Mouse (Mus musculus) heart, adult 2 months (tissue): ENCODE measurements around the gene Ephx1. TPM values are rescaled to one million over a fixed set of nuclear protein-coding genes. Genes with fewer than 3 reads are reported as not detected.
A peak's percentile ranks its signal among the peaks of the same experiment; 100 is the strongest.

Experiments used
- DNase-seq, 2 experiments: peaks; one replicate each; pipeline ENCODE4 v3.0.0; 2021
- H3K27ac ChIP-seq: fragments of 200-600 bp; 2 replicates; pipeline ENCODE4 v1.8.1; 2022
- H3K27me3 ChIP-seq: fragments of 200-500 bp; 2 replicates; pipeline ENCODE4 v1.6.1; 2012; ENCODE audit warnings: mild to moderate bottlenecking, low read length, inconsistent platforms, mixed read lengths; ENCODE audit not compliant: control insufficient read depth, insufficient read depth
- H3K36me3 ChIP-seq: fragments of 200-500 bp; 2 replicates; pipeline ENCODE4 v1.6.1; 2012; ENCODE audit warnings: low read length, inconsistent platforms; ENCODE audit not compliant: control insufficient read depth, insufficient read depth
- H3K4me1 ChIP-seq: fragments of 200-500 bp; 2 replicates; pipeline ENCODE4 v1.6.1; 2011; ENCODE audit warnings: low read length; ENCODE audit not compliant: control insufficient read depth, insufficient read depth
- H3K4me3 ChIP-seq: fragments of 200-600 bp; 2 replicates; pipeline ENCODE4 v1.8.1; 2022
- H3K79me2 ChIP-seq: fragments of 200-500 bp; replicated peaks from 2 replicates; pipeline ENCODE4 v1.6.1; 2012; ENCODE audit warnings: mild to moderate bottlenecking, inconsistent platforms, low read length, moderate library complexity, mixed read lengths; ENCODE audit not compliant: control insufficient read depth, insufficient read depth
- H3K9ac ChIP-seq: fragments of 200-500 bp; 2 replicates; pipeline ENCODE4 v1.6.1; 2012; ENCODE audit warnings: low read depth, mild to moderate bottlenecking, control low read depth, inconsistent platforms, low read length, mixed read lengths
- CTCF ChIP-seq: fragments of 200-600 bp; IDR thresholded peaks from 2 replicates; pipeline ENCODE4 v1.8.1; 2022; ENCODE audit warnings: antibody characterized with exemption, mild to moderate bottlenecking, moderate library complexity
- EP300 ChIP-seq: fragments of 200-500 bp; IDR thresholded peaks from 2 replicates; pipeline ENCODE4 v1.6.1; 2011; ENCODE audit warnings: low read depth, low read length, control low read depth; ENCODE audit not compliant: insufficient read depth
- POLR2A ChIP-seq: fragments of 200-500 bp; IDR thresholded peaks from 2 replicates; pipeline ENCODE4 v1.6.1; 2011; ENCODE audit warnings: mild to moderate bottlenecking, low read depth, low read length, control low read depth; ENCODE audit not compliant: insufficient read depth
- WGBS: fragments of 180-500 bp; shearing (Covaris S2); methylation state at CpG from one replicate; pipeline ENCODE4 v1.1.7; 2018; 5-methylcytosine and 5-hydroxymethylcytosine counted together
- intact Hi-C: fragments of 180-260 bp; cut with DNase I; formaldehyde crosslinking; loops from one replicate; pipeline ENCODE4 v1.15.1; 2025
- polyA plus RNA-seq: library from polyadenylated mRNA; depleted of rRNA; stranded (reverse); fragments of >200 nt; gene quantifications from 2 replicates; pipeline ENCODE4 v1.2.3, GENCODE M21; 2012
- total RNA-seq, 2 experiments: library from RNA; stranded (reverse); gene quantifications; 2 replicates each; pipeline ENCODE4 v1.2.3; 2021

Gene Ephx1
- total and polyA plus RNA-seq, 3 experiments, result 29.8 to 41.1 (median 40.4) TPM

DNA sequence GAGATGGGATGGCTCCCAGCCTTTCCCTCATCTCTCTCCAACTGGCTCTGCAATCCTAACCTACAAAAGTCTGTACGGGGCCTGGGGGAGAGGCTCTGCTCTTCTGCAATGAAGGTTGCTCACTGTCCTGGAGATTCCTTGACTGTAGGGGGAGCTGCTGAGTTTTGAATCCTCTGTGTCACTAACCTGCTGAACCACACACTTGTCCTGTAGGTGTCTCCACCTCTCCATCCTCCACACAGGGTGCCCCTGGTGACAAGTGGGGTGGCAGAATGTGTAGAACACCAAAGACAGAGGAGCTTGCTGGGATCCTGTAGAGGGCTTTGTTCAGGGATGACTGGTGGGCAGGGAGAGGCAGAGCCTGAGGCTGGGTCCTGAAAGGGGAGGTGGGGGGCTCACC lies 1.6 kb upstream of the Ephx1 start:
- 0 out of 2 replicates have a peak, but pooled peaks cover 1% of the 10 kb centered on the region for H3K27me3 ChIP-seq
- intact Hi-C loops, result no loop called here
- no peaks in the 10 kb centered on the region for H3K79me2 ChIP-seq
- no peaks in the 10 kb centered on the region for H3K36me3 ChIP-seq
- H3K4me3 ChIP-seq, result no peak overlapping the region
- H3K27ac ChIP-seq, result no peak overlapping the region
- 5% methylated on average over 1 of the region's 1 CpGs for WGBS
- no peaks in the 10 kb centered on the region for H3K4me1 ChIP-seq
- TF ChIP-seq EP300 (no peak), CTCF (peak; percentile 84), POLR2A (no peak)
- no peak overlapping the region for H3K9ac ChIP-seq
- DNase-seq, result peak; percentile 40 to 55

DNA sequence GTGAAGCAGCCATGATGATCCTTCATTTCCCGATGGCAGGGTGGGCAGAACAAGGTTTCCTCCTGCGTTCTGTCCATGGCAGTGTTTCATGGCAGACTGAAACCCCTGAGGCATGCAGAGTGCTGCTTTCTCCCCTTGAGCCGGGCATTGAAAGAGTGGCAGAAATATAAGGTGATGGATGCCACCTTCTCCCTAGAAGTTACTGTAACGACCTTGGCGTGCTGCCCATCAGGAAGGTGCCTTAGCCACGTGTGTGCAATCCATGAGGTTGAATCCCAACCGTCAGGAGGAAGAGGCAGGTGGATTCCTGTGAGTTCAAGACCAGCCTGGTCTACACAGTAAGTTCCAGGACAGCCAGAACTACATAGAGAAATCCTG lies 773 bp upstream of the Ephx1 start:
- H3K4me1 ChIP-seq, result no peaks in the 10 kb centered on the region
- TF ChIP-seq EP300 (no peak), CTCF (no peak), POLR2A (no peak)
- H3K79me2 ChIP-seq, result no peaks in the 10 kb centered on the region
- intact Hi-C loops, result loop anchor here (2.0 kb wide), 2 partner anchors 15 to 17 kb away; no protein-coding TSS in a partner anchor
- H3K9ac ChIP-seq, result no peak overlapping the region
- H3K27me3 ChIP-seq, result 0 out of 2 replicates have a peak, but pooled peaks cover 1% of the 10 kb centered on the region
- H3K36me3 ChIP-seq, result no peaks in the 10 kb centered on the region
- H3K27ac ChIP-seq, result no peak overlapping the region
- no peak overlapping the region for H3K4me3 ChIP-seq
- 64% methylated on average over 7 of the region's 7 CpGs for whole genome bisulfite sequencing
- DNase-seq, result no peak

DNA sequence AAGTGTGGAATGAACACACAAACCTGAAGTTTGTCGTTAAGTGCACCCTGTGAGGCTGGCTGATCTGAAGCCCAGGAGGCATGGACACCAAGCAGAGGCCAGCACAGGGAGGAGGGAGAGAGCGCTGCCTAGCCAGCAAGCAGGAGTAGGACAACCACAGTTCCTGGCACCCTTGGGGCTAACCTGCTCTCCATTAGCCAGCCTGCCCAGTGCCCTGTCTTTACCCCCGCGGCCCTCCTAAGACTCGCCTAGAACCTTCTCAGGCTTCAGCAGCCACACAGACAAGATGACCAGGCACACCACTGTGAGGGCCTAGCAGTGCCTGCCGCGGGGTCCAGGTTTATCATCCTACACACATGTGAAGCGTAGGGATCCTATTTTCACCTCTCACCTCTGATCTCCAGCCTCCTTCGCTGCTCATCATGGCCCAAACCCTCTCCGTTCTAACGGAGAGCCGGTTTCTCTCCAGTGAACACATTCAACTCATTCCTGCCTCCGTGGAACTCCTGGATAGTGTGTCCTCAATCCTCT lies 2.7 kb downstream of the Ephx1 start:
- DNase-seq, result no peak
- Histone ChIP-seq H3K79me2 (no peaks in the 10 kb centered on the region), H3K27ac (no peak overlapping the region), H3K9ac (no peak overlapping the region), H3K4me3 (no peak overlapping the region), H3K27me3 (no peaks in the 10 kb centered on the region), H3K36me3 (peaks cover 3% of the 10 kb centered on the region), H3K4me1 (peaks cover 16% of the 10 kb centered on the region)
- intact Hi-C loops, result loop anchor here (5.0 kb wide), 1 partner anchor 1216 kb away; the partner anchor contains the start of genes Ahctf1 and Gm10518
- TF ChIP-seq EP300, result no peak
- no peak for TF ChIP-seq CTCF
- no peak for TF ChIP-seq POLR2A
- 76% methylated on average over 13 of the region's 13 CpGs for WGBS

DNA sequence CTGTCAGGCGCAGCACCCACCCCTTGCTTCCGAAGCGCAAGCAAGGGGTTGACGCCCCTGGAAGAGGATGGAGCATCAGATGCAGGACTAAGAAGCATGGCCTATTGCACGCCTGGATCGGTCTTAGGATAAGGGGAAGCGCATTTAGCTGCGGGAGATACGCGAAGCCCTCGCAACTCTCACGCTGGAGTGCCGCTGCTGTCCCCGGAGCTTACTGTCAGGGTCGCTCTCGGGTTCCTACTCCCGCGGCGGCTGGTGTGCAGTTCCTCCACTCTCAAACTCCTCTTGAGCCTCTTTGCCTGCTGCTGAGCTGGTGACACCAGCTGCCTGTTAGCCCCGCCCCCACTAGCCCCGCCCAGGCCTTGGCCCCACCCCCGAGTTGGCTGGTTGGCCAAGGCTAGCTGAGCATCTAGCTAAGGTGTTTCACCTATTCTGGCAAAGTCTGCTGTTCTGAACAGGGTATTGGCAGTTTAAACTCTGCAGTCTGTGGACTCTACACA lies 3.4 kb downstream of the Ephx1 start:
- H3K27me3 ChIP-seq, result no peaks in the 10 kb centered on the region
- H3K4me1 ChIP-seq, result peaks cover 16% of the 10 kb centered on the region
- H3K4me3 ChIP-seq, result peak overlapping the region; percentile 69
- DNase-seq, result peak; percentile 88
- peak overlapping the region; percentile 66 for H3K9ac ChIP-seq
- 0 out of 2 replicates have a peak, but pooled peaks have one; percentile 36 for TF ChIP-seq EP300
- no peak for TF ChIP-seq CTCF
- TF ChIP-seq POLR2A, result peak; percentile 97
- intact Hi-C loops, result loop anchor here (5.0 kb wide), 1 partner anchor 1215 kb away; the partner anchor contains the start of genes Ahctf1 and Gm10518
- 2% methylated on average over 22 of the region's 22 CpGs for WGBS
- peak overlapping the region; percentile 92 for H3K27ac ChIP-seq
- no peaks in the 10 kb centered on the region for H3K79me2 ChIP-seq
- H3K36me3 ChIP-seq, result peaks cover 3% of the 10 kb centered on the region

DNA sequence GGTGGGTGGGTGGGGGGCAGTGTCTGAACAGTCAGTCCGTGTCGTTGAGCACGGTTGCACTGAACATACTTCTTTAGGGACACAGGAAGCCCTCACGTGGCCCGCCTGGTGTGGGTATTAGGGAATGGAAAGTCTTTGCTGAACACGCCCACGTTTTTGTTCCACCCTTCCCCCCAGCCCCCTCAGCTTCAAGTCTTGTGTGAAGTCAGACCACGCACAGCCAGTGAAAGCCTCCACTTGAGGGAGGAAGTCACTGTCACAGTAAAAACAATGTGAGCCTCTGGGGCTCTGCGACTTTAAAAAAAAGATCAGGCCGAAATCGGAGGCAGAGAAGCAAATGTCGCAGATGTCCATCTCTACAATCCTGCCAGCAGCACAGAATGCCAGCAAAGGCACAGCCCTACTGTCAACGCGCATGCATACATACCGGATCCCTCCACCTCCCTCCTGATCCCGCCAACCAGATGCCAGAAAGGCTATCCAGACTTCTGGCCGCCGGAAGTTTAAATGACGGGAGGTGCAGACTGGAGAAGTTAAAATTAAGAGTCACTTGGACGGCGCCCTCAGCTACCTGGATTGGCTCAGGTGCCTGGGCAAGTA lies 4.1 kb downstream of the Ephx1 start:
- peak overlapping the region; percentile 92 for H3K27ac ChIP-seq
- H3K4me1 ChIP-seq, result peaks cover 16% of the 10 kb centered on the region

DNA sequence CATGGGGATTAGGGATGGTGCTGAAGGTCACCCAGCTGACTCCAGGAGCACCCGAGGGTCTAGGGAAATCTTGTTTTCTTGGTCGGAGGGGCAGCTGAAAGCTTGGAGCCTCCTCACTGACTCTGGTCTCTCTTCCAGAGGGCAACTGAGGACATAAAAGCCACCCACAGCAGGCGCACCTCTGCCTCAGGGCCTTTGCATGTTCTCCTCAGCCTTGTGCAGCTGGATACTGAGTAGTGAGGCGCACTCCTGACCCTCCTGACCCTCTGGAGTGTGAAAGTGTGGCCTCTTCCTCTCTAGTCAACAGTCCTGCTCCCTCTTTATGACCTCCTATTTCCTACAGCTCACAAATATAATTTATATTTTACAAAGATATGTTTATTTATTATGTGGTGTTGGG lies 4.7 kb downstream of the Ephx1 start:
- H3K4me1 ChIP-seq, result peaks cover 19% of the 10 kb centered on the region
- H3K79me2 ChIP-seq, result no peaks in the 10 kb centered on the region
- peak overlapping the region; percentile 92 for H3K27ac ChIP-seq
- peak overlapping the region; percentile 40 for H3K9ac ChIP-seq
- intact Hi-C loops, result loop anchor here (5.0 kb wide), 1 partner anchor 1214 kb away; the partner anchor contains the start of genes Ahctf1 and Gm10518
- H3K4me3 ChIP-seq, result peak overlapping the region; percentile 69
- no peaks in the 10 kb centered on the region for H3K27me3 ChIP-seq
- WGBS, result 69% methylated on average over 4 of the region's 4 CpGs
- H3K36me3 ChIP-seq, result peaks cover 3% of the 10 kb centered on the region
- no peak for DNase-seq
- TF ChIP-seq CTCF (no peak), POLR2A (no peak), EP300 (no peak)

More for the DNA sequence above, 4.1 kb downstream of the Ephx1 start:
- 2% methylated on average over 21 of the region's 21 CpGs for WGBS
- H3K4me3 ChIP-seq, result peak overlapping the region; percentile 69
- H3K79me2 ChIP-seq, result no peaks in the 10 kb centered on the region
- TF ChIP-seq POLR2A (peak; percentile 89), EP300 (peak; percentile 89), CTCF (no peak)
- H3K36me3 ChIP-seq, result peaks cover 3% of the 10 kb centered on the region
- intact Hi-C loops, result loop anchor here (5.0 kb wide), 1 partner anchor 1214 kb away; the partner anchor contains the start of genes Ahctf1 and Gm10518
- H3K9ac ChIP-seq, result peak overlapping the region; percentile 52
- peak; percentile 82 to 88 for DNase-seq
- H3K27me3 ChIP-seq, result no peaks in the 10 kb centered on the region
